Mouse (Mus musculus) adrenal gland, postnatal 36 days (tissue): Measurements from ENCODE around the gene Ccdc92. TPM values are rescaled to one million over a fixed set of nuclear protein-coding genes. Genes with fewer than 3 reads are reported as not detected.

Experiments
- total RNA-seq, 2 experiments: library from RNA; stranded (reverse); gene quantifications; 2 replicates each; pipeline ENCODE4 v1.2.3; 2021

Gene Ccdc92
- total RNA-seq, 2 experiments from 2014 or later: 5.5 to 5.8 TPM

Other genes starting within 250 kb of the Ccdc92 start
- gene Atp6v0a2, start 233.8 kb downstream of the Ccdc92 start, total RNA-seq: 10 to 100 TPM; 74.5 to 83.7 TPM
- 1 to 10 TPM in 1 of 2 experiments, under 1 TPM in 1; 0.69 to 2.8 TPM for gene Dnah10, start 137.3 kb downstream of the Ccdc92 start, total RNA-seq
- 10 to 100 TPM; 55.2 to 58.6 TPM for gene Zfp664, start 267 bp upstream of the Ccdc92 start, total RNA-seq
- gene Rflna, start 140.8 kb upstream of the Ccdc92 start, total RNA-seq: 1 to 10 TPM; 3.2 to 7.7 TPM